Mouse (Mus musculus) spleen, postnatal 14 days (tissue): ENCODE measurements at regions not wholly inside any gene's neighbourhood (a gene's known extent, or its start where the extent isn't known, plus 50 kb on each side); places are given as distances from the start of the nearest gene placed in this dataset.
A peak's percentile ranks its signal among the peaks of the same experiment; 100 is the strongest.

Experiments used
- DNase-seq, 2 experiments: peaks; one replicate each; pipeline ENCODE4 v3.0.0; 2021 to 2022; ENCODE audit warnings: low spot score in 2 of 2

DNA sequence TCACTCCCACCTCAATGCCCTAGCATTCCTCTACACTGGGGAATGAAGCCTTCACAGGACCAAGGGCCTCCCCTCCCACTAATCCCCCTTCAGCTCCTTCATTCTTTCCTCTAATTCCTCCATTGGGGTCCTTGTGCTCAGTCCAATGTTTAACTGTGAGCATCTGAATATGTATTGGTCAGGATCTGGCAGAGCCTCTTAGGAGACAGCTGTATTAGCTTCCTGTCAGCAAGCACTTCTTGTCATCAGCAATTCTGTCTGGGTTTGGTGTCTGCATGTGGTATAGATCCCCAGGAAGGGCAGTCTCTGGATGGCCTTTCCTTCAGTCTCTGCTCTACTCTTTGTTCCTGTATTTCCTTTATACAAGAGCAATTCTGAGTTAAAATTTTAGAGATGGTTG lies 426.8 kb upstream of the 2610001J05Rik start:
- no peak for DNase-seq

DNA sequence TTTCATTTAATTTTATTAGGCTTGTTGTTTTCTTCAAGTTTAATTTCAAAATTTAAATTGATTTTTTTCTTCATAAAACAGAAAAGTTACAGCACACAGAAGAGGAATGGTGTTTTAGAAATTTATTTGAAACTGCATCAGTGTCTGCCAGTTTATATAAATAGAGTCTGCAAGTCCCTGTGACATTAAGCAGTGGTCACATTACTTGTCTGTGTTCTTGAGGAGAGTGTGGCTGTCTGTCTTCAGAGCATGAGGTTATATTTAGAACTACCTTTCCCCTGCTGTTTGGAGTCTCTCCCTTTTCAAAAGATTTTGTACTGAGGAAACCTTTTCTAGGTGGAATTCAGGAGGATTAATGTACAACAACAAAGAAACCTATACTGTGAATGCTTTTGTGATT lies 426.1 kb upstream of the 2610001J05Rik start:
- no peak for DNase-seq

- DNase-seq = no peak
Measured at GRCm38 (mm10) chr6:14290843-14291242, 419.5 kb upstream of the 2610001J05Rik start.

- no peak for DNase-seq
Measured at GRCm38 (mm10) chr6:14281476-14281875, 410.2 kb upstream of the 2610001J05Rik start.

DNA sequence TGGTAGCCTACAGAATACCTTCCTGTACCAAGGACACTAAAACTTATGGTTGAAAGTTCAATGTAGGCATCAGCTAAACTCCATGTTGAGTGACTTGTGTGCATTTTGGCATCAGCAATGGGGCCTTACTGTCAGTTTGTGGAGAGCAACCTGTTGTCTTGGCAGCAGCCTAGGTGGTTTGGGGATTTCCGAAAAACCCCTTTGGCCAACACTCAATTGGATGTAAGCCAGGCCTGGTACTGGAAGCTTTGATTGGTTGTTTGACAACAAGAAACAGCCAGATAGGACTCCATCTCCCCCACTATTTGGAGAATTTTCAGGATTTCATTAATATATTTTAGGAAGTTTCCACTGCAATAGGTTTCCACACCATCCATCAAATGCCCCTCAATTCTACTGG lies 390.6 kb upstream of the 2610001J05Rik start:
- DNase-seq = no peak

DNA sequence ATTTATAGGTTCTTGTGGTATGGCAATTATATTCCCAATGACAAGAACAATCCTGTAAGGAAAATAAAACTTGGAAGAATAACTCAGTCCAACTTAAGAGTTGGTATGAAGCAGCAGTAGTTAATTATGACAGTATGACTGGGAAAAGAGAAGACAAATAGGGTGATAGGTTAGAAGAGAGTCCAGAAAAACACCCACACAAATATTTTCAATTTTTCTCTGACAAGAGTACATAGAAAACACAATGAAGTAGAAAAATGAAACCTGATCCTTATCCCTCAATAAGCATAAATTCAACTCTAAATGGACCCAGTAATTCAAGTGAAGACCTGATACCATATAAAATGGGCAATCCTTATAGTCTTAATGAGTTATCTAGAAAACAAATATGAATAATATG lies 369.0 kb upstream of the 2610001J05Rik start:
- no peak for DNase-seq

- no peak for DNase-seq
Measured at GRCm38 (mm10) chr6:14239151-14239550, 367.8 kb upstream of the 2610001J05Rik start.

DNA sequence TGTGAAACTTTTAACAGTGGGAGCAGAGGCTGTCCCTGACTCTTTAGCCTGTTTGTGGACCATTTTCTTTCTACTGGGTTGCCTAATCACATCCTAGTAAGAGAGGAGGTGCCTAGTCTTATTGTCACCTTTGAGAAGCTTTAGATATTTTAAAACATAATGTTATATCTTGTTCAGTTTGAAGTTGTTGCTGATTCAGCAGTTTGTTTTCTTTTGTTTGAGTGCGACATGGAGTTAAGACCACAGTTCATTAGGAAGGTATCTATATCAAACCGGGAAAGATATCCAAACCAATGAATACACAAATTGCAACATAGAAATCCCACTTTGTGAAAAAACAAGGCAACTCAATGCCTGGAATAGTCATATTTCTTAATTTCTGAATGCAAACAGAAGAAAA lies 359.5 kb upstream of the 2610001J05Rik start:
- no peak for DNase-seq

DNA sequence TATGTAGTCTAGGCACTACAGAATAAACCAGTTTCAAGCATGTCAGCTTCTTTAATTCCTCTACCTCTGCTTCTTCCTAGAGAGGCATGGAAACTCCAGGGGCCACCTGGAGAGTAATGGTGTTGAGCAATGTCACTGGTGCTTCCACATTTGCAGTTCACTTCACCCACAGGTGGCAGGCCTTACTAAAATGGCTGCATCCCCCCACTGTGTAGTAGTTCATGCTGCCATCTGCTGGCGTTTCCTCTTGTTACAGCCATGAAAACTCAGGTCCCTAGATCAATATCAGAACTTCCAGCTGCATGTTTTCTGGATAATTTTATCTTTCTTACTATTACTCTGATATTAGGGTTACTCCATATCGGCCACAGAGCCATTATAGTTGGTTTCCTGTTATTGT lies 336.2 kb upstream of the 2610001J05Rik start:
- peak in 1 of 2 experiments; percentile 26 for DNase-seq

GRCm38 (mm10) chr6:14197107-14197506 lies 325.8 kb upstream of the 2610001J05Rik start:
- DNase-seq = no peak

GRCm38 (mm10) chr6:14195351-14195750 lies 324.0 kb upstream of the 2610001J05Rik start:
- DNase-seq = no peak

GRCm38 (mm10) chr6:14191387-14192023 lies 320.2 kb upstream of the 2610001J05Rik start:
- no peak for DNase-seq

DNA sequence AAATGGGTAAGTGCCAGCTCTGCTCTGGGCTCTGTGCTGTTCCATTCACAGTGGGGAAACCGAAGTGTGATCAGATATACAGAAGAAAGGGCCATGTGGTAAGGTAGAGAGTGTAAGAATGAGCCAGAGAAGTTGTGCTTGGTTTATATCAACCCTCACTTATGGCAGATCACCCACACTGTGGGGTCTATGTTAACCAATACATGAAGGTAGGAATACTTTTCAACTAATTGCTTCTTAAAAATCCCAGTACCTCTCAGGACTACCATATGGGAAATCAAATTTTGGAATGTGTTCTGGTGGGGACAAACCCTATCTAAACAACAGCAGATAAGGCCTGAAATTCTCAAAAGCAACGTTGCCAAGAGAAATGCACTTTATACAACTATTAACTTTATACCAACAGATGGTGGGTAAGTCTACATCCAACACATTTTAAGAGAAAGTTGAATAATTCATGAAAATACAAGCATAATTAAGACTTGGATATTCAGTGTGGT lies 314.7 kb upstream of the 2610001J05Rik start:
- DNase-seq = no peak

GRCm38 (mm10) chr6:14147370-14147769 lies 276.1 kb upstream of the 2610001J05Rik start:
- DNase-seq = no peak

GRCm38 (mm10) chr6:14146394-14146793 lies 275.1 kb upstream of the 2610001J05Rik start:
- no peak for DNase-seq

GRCm38 (mm10) chr6:14142107-14142751 lies 270.9 kb upstream of the 2610001J05Rik start:
- DNase-seq = no peak

GRCm38 (mm10) chr6:14130392-14131144 lies 259.2 kb upstream of the 2610001J05Rik start:
- no peak for DNase-seq

DNA sequence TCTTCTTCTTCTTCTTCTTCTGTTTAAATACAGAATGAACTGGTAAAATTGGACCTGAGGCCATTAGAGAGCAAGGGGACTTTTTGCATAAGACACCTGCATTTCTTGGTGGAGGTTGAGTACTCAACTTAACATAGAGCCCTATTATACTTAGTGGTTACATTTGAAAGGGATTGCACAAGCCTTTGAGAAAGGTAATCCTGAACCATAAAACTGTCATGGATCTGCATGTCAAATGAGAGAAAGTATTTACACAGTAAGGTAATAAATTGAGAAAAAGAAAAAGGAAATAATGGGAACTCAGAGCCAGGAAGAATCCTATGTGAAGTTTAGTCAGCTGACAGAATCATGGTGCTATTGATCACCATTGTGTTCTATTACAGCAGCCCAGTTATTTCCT lies 258.1 kb upstream of the 2610001J05Rik start:
- DNase-seq = no peak

DNA sequence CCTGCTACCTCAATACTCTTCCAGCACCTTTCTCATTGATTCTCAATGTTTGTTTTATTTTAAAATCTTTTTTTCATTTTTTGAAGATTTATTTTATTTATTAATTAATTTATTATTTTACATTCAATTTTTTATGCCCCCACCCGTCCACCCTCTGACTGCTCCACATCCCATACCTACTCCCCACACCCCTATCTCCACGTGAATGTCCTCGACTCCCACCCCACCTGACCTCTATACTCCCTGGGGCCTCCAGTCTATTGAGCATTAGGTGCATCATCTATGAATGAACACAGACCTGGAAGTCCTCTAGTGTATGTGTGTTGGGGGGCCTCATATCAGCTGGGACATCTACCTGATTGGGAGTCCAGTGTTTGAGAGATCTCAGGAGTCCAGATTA lies 251.0 kb upstream of the 2610001J05Rik start:
- no peak for DNase-seq

GRCm38 (mm10) chr6:14121479-14121878 lies 250.2 kb upstream of the 2610001J05Rik start:
- no peak for DNase-seq

GRCm38 (mm10) chr6:14094907-14095306 lies 223.6 kb upstream of the 2610001J05Rik start:
- no peak for DNase-seq

- no peak for DNase-seq
Measured at GRCm38 (mm10) chr6:14081884-14082283, 210.6 kb upstream of the 2610001J05Rik start.

- DNase-seq = no peak
Measured at GRCm38 (mm10) chr6:14063735-14064134, 192.4 kb upstream of the 2610001J05Rik start.
